Mouse (Mus musculus) myocyte (in vitro differentiated cells): ENCODE measurements at regions not wholly inside any gene's neighbourhood (a gene's known extent, or its start where the extent isn't known, plus 50 kb on each side); places are given as distances from the start of the nearest gene placed in this dataset.

Experiments used
- H3K27me3 ChIP-seq: one replicate; pipeline ENCODE4 v1.6.1; 2011; ENCODE audit not compliant: control insufficient read depth, insufficient read depth, insufficient read length
- H3K36me3 ChIP-seq: one replicate; pipeline ENCODE4 v1.6.1; 2011; ENCODE audit not compliant: control insufficient read depth, insufficient read depth
- H3K4me2 ChIP-seq: one replicate; pipeline ENCODE4 v1.6.1; 2011; ENCODE audit warnings: low read depth, control low read depth
- H3K4me3 ChIP-seq: one replicate; pipeline ENCODE4 v1.5.1; 2011; ENCODE audit warnings: mild to moderate bottlenecking, control low read depth, moderate library complexity
- H3K79me2 ChIP-seq: one replicate; pipeline ENCODE4 v1.6.1; 2011; ENCODE audit not compliant: control insufficient read depth, insufficient read depth
- H3ac ChIP-seq: one replicate; pipeline ENCODE4 v1.6.1; 2011; ENCODE audit not compliant: control insufficient read depth, insufficient read length
- CEBPB ChIP-seq: IDR thresholded peaks from 2 replicates; pipeline ENCODE4 v1.6.1; 2011; ENCODE audit warnings: mild to moderate bottlenecking, moderate library complexity; ENCODE audit not compliant: poor library complexity, insufficient read depth, severe bottlenecking
- E2F4 ChIP-seq: IDR thresholded peaks from one replicate; pipeline ENCODE4 v1.6.1; 2011; ENCODE audit warnings: mild to moderate bottlenecking, control low read depth, moderate library complexity; ENCODE audit not compliant: insufficient read depth
- MAX ChIP-seq: IDR thresholded peaks from one replicate; pipeline ENCODE4 v1.6.1; 2011; ENCODE audit warnings: low read depth, mild to moderate bottlenecking, control low read depth
- MYOD1 ChIP-seq, 3 experiments: IDR thresholded peaks; one replicate each; pipeline ENCODE4 v1.6.1; 2011; ENCODE audit warnings: control low read depth in 2 of 3, low read depth in 2 of 3, mild to moderate bottlenecking in 2 of 3, moderate library complexity in 1 of 3; ENCODE audit not compliant: insufficient read length in 2 of 3, control insufficient read depth in 1 of 3
- MYOG ChIP-seq, 3 experiments: IDR thresholded peaks; one replicate each; pipeline ENCODE4 v1.6.1; 2011; ENCODE audit warnings: control low read depth in 2 of 3, low read depth in 2 of 3, mild to moderate bottlenecking in 2 of 3; ENCODE audit not compliant: insufficient read length in 2 of 3, control insufficient read depth in 1 of 3, insufficient read depth in 1 of 3
- POLR2A ChIP-seq: IDR thresholded peaks from one replicate; pipeline ENCODE4 v1.6.1; 2011; ENCODE audit warnings: low read depth, mild to moderate bottlenecking, control low read depth, moderate library complexity; ENCODE audit not compliant: insufficient read length
- POLR2AphosphoS2 ChIP-seq: IDR thresholded peaks from one replicate; pipeline ENCODE4 v1.6.1; 2011; ENCODE audit warnings: low read depth, control low read depth; ENCODE audit not compliant: insufficient read length
- REST ChIP-seq: IDR thresholded peaks from one replicate; pipeline ENCODE4 v1.6.1; 2011; ENCODE audit warnings: mild to moderate bottlenecking, control low read depth, moderate library complexity; ENCODE audit not compliant: insufficient read depth, insufficient read length
- SRF ChIP-seq: IDR thresholded peaks from one replicate; pipeline ENCODE4 v1.6.1; 2011; ENCODE audit warnings: low read depth; ENCODE audit not compliant: control insufficient read depth, insufficient read length
- TCF12 ChIP-seq: IDR thresholded peaks from one replicate; pipeline ENCODE4 v1.6.1; 2011; ENCODE audit warnings: mild to moderate bottlenecking, control low read depth; ENCODE audit not compliant: poor library complexity, insufficient read depth, severe bottlenecking
- TCF3 ChIP-seq: IDR thresholded peaks from one replicate; pipeline ENCODE4 v1.6.1; 2011; ENCODE audit warnings: low read depth, control low read depth; ENCODE audit not compliant: insufficient read length
- USF1 ChIP-seq: IDR thresholded peaks from one replicate; pipeline ENCODE4 v1.6.1; 2011; ENCODE audit warnings: low read depth, mild to moderate bottlenecking, control low read depth, moderate library complexity

DNA sequence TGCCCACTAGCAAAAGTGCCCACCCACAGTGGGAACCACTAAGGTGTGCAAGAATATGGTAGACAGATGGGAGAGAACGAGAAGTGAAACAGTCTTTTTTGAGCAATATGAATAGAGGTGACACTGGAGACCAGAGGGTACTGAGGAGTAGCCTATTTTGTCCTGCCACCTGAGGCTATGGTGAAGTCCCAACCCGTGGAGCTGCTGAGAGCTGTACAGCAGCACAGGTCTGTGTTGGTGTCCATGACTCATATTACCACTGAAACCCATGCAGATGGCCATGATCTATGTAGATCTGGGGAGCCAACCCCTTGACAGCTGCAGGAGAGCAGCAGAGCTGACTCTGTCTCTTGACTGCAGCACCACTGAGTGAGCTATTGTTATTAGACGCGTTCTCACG lies 591.4 kb upstream of the Pou3f2 start:
- H3K4me2 ChIP-seq = no peak overlapping the region
- H3K79me2 ChIP-seq = no peaks in the 10 kb centered on the region
- no peaks in the 10 kb centered on the region for H3K36me3 ChIP-seq
- TF ChIP-seq MYOD1 (IDR thresholded peaks at IDR 0.05; ENCODE audit: control insufficient read depth in 1 of 3, insufficient read length in 2 of 3, low read depth in 2 of 3) = peak in 1 of 3 experiments; percentile 24
- TF ChIP-seq MAX = no peak
- H3K4me3 ChIP-seq = no peak overlapping the region
- H3ac ChIP-seq = no peak overlapping the region
- no peaks in the 10 kb centered on the region for H3K27me3 ChIP-seq

DNA sequence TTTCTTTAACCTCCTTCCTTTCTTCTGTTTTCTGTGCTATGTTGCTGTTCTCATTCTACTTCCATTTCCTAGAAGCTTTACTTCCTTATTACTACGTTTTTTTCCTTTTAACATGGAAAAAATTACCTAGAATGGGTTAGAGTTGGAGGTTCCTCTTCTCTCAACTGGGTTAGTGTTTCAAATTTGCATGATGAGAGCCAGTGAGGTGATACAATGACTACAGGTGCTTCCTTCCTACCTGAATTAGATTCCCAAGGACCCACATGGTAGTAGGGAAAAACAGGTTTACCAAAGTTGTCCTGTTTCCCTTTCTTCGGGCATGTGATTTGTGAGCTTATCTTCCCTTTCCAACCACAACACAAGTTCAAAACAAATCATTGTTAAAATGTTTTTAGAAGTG lies 589.4 kb upstream of the Pou3f2 start:
- H3ac ChIP-seq = no peak overlapping the region
- no peak overlapping the region for H3K4me2 ChIP-seq
- H3K27me3 ChIP-seq = no peaks in the 10 kb centered on the region
- no peak overlapping the region for H3K4me3 ChIP-seq
- no peaks in the 10 kb centered on the region for H3K79me2 ChIP-seq
- TF ChIP-seq TCF12 = no peak
- no peak for TF ChIP-seq USF1
- TF ChIP-seq SRF = no peak
- TF ChIP-seq POLR2AphosphoS2 = no peak
- no peak for TF ChIP-seq MYOD1 (IDR thresholded peaks at IDR 0.05; ENCODE audit: control insufficient read depth in 1 of 3, insufficient read length in 2 of 3, low read depth in 2 of 3)
- no peak for TF ChIP-seq TCF3
- TF ChIP-seq REST = no peak
- no peak for TF ChIP-seq MYOG (IDR thresholded peaks at IDR 0.05; ENCODE audit: control insufficient read depth in 1 of 3, insufficient read depth in 1 of 3, insufficient read length in 2 of 3, low read depth in 2 of 3)
- TF ChIP-seq CEBPB = no peak
- no peak for TF ChIP-seq E2F4
- TF ChIP-seq POLR2A = no peak
- TF ChIP-seq MAX = no peak
- H3K36me3 ChIP-seq = no peaks in the 10 kb centered on the region

DNA sequence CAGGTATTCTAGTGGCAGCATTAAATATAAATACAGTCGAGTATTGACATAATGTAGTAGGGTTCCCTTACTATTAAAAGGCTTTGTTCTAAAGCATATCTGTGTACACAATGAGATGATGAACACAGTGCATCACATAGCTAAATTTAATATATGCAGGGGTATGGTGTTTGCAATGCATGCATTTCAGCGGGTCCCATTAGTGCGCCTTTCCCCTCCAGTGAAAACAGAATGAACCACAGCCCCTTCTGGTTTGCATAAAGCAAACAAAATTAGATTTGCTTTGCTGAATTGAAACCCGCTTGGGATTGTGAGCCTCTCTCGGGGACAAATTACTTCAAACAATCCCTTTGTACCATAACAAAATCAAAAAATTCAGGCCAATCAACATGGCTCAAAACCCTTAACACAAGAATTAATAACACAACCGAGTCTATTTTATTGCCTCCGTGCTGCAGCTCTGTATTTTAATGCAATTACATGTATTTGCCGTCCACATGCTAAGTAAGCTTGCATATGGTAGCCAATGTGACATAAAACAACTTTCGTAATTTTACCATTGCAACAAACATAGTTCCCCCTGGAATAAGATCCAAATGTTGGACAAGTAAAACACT lies 562.6 kb upstream of the Pou3f2 start:
- H3ac ChIP-seq = no peak overlapping the region
- no peak overlapping the region for H3K4me2 ChIP-seq
- H3K79me2 ChIP-seq = no peaks in the 10 kb centered on the region
- no peaks in the 10 kb centered on the region for H3K36me3 ChIP-seq
- H3K27me3 ChIP-seq = no peaks in the 10 kb centered on the region
- H3K4me3 ChIP-seq = no peak overlapping the region
- no peak for TF ChIP-seq TCF12
- no peak for TF ChIP-seq POLR2A
- no peak for TF ChIP-seq E2F4
- no peak for TF ChIP-seq MYOD1 (IDR thresholded peaks at IDR 0.05; ENCODE audit: control insufficient read depth in 1 of 3, insufficient read length in 2 of 3, low read depth in 2 of 3)
- no peak for TF ChIP-seq MYOG (IDR thresholded peaks at IDR 0.05; ENCODE audit: control insufficient read depth in 1 of 3, insufficient read depth in 1 of 3, insufficient read length in 2 of 3, low read depth in 2 of 3)
- TF ChIP-seq TCF3 = no peak
- no peak for TF ChIP-seq USF1
- no peak for TF ChIP-seq REST
- TF ChIP-seq CEBPB = no peak
- TF ChIP-seq POLR2AphosphoS2 = no peak
- no peak for TF ChIP-seq MAX

DNA sequence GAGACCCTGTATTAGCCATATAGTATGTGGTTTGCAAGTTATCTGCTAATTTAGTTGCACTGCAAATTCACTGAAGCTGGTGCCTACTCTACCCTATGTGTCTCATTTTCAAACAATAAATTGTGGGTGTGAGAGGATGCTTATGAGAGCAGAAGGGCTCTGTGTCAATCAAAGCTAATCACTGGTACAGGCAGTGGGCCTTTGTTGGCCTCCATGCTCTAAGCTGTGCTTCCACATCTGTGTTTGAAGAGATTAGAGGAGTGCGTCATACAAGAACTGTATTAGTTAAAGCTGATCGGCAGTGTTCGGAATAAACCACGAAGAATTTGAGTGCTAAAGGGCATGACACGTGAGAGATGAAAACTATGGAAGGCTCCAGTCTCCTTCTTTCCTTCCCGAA lies 549.6 kb upstream of the Pou3f2 start:
- Histone ChIP-seq H3ac (no peak overlapping the region), H3K27me3 (no peaks in the 10 kb centered on the region), H3K79me2 (no peaks in the 10 kb centered on the region), H3K36me3 (no peaks in the 10 kb centered on the region), H3K4me2 (no peak overlapping the region), H3K4me3 (no peak overlapping the region)
- TF ChIP-seq USF1 (no peak), E2F4 (no peak), MYOG (IDR thresholded peaks at IDR 0.05; ENCODE audit: control insufficient read depth in 1 of 3, insufficient read depth in 1 of 3, insufficient read length in 2 of 3, low read depth in 2 of 3) (no peak)

DNA sequence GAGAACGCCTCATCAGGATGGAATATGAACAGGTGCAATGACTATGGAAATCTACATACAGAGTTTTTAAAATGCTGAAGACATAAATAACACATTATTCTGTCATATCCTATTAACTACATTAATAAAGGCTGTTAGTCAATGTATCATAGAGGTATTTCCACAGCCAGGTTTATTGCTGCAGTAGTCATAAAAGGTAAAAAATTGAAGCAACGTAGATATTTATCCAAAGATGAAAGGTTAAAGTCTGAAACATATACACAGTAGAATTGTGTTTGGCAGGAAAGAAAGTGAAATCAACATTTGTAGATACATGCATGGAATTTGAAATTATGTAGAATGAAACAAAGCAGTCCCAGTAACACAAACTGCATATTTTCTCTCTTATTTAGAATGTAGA lies 543.1 kb upstream of the Pou3f2 start:
- H3K36me3 ChIP-seq = no peaks in the 10 kb centered on the region
- no peak overlapping the region for H3K4me2 ChIP-seq

DNA sequence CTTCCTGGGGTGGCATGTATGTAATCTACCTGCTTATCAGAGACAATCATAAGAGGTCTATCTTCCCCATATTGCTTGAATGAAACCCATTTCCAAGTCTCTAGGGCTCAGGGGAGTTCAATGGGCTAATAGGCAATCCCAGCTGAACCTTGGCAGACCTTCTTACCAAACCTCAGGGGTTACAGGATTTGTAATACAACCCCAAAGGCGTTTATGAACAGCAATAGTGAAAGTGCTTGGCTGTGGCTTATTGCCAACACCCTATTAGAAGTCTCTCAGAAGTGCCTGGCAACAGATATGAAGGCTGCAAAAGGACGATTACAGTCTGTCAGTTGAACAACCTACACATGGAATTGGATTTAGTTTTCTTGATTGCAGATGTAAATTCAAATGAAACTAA lies 534.0 kb upstream of the Pou3f2 start:
- no peaks in the 10 kb centered on the region for H3K79me2 ChIP-seq
- no peak overlapping the region for H3ac ChIP-seq
- no peaks in the 10 kb centered on the region for H3K36me3 ChIP-seq
- H3K4me3 ChIP-seq = no peak overlapping the region
- no peak overlapping the region for H3K4me2 ChIP-seq
- no peak for TF ChIP-seq POLR2A
- no peak for TF ChIP-seq E2F4
- TF ChIP-seq TCF3 = no peak
- TF ChIP-seq CEBPB = no peak
- no peaks in the 10 kb centered on the region for H3K27me3 ChIP-seq

More for the DNA sequence above, 543.1 kb upstream of the Pou3f2 start:
- Histone ChIP-seq H3ac (no peak overlapping the region), H3K4me3 (no peak overlapping the region), H3K79me2 (no peaks in the 10 kb centered on the region), H3K27me3 (no peaks in the 10 kb centered on the region)
- TF ChIP-seq MYOG (IDR thresholded peaks at IDR 0.05; ENCODE audit: control insufficient read depth in 1 of 3, insufficient read depth in 1 of 3, insufficient read length in 2 of 3, low read depth in 2 of 3) = no peak
- TF ChIP-seq MYOD1 (IDR thresholded peaks at IDR 0.05; ENCODE audit: control insufficient read depth in 1 of 3, insufficient read length in 2 of 3, low read depth in 2 of 3) = no peak
- no peak for TF ChIP-seq POLR2AphosphoS2
